Mouse (Mus musculus) CH12.LX (cell line): Measurements from ENCODE around the gene Gm20517. TPM values are rescaled to one million over a fixed set of nuclear protein-coding genes. Genes with fewer than 3 reads are reported as not detected.

ENCODE experiments used
- DNase-seq: peaks from one replicate; pipeline ENCODE4 v3.0.0-alpha.2; 2013; ENCODE audit errors: extremely low read depth
- H3K27ac ChIP-seq: 2 replicates; pipeline ENCODE4 v1.5.1; 2012; ENCODE audit warnings: low read depth, mild to moderate bottlenecking, control low read depth, moderate library complexity; ENCODE audit not compliant: insufficient read depth
- H3K27me3 ChIP-seq: replicated peaks from 2 replicates; pipeline ENCODE3; 2012; ENCODE audit warnings: inconsistent platforms
- H3K36me3 ChIP-seq, 2 experiments: replicated peaks in 1 of 2; 2 replicates each; pipeline versions ENCODE3 to v1.6.1; 2012; ENCODE audit warnings: inconsistent platforms in 1 of 2, low read length in 1 of 2, mild to moderate bottlenecking in 1 of 2, mixed read lengths in 1 of 2, moderate library complexity in 1 of 2; ENCODE audit not compliant: control insufficient read depth in 1 of 2, insufficient read depth in 1 of 2
- H3K4me1 ChIP-seq, 2 experiments: 2 replicates each; pipeline ENCODE4 v1.6.1; 2012; ENCODE audit warnings: inconsistent platforms in 1 of 2, moderate library complexity in 1 of 2; ENCODE audit not compliant: insufficient read depth in 2 of 2, control insufficient read depth in 1 of 2
- H3K4me2 ChIP-seq: 2 replicates; pipeline ENCODE4 v1.6.1; 2012; ENCODE audit warnings: low read depth, mild to moderate bottlenecking, control low read depth; ENCODE audit not compliant: poor library complexity, insufficient read depth, severe bottlenecking
- H3K4me3 ChIP-seq, 3 experiments: fragments of 150-350 bp in 1 of 3; sonication (generic) in 1 of 3; replicated peaks in 1 of 3; 2 replicates each; pipeline versions ENCODE3 to v1.5.1; 2011 to 2012; ENCODE audit warnings: low read depth in 2 of 3, low read length in 2 of 3, mild to moderate bottlenecking in 2 of 3, moderate library complexity in 2 of 3, control low read depth in 1 of 3, improper control_type of control experiment in 1 of 3, inconsistent platforms in 1 of 3, mixed read lengths in 1 of 3; ENCODE audit not compliant: poor library complexity in 1 of 3
- H3K79me2 ChIP-seq: replicated peaks from 2 replicates; pipeline ENCODE4 v1.6.1; 2012; ENCODE audit warnings: mild to moderate bottlenecking, moderate library complexity; ENCODE audit not compliant: control insufficient read depth, poor library complexity, insufficient read depth, severe bottlenecking; ENCODE audit errors: extremely low read depth
- H3K9ac ChIP-seq: 2 replicates; pipeline ENCODE4 v1.6.1; 2012; ENCODE audit warnings: low read depth, mild to moderate bottlenecking, control low read depth, moderate library complexity; ENCODE audit not compliant: insufficient read depth
- H3K9me3 ChIP-seq: replicated peaks from 2 replicates; pipeline ENCODE3; 2012; ENCODE audit warnings: low read length, inconsistent platforms, mixed read lengths
- BHLHE40 ChIP-seq: IDR thresholded peaks from 2 replicates; pipeline ENCODE4 v1.6.1; 2011; ENCODE audit warnings: mild to moderate bottlenecking, low read depth, low read length, improper control_type of control experiment
- CHD1 ChIP-seq: IDR thresholded peaks from 2 replicates; pipeline ENCODE4 v1.6.1; 2012; ENCODE audit warnings: low read depth, low read length, improper control_type of control experiment, inconsistent platforms
- CHD2 ChIP-seq: IDR thresholded peaks from 2 replicates; pipeline ENCODE4 v1.6.1; 2011; ENCODE audit warnings: low read length, improper control_type of control experiment
- CTCF ChIP-seq, 2 experiments: IDR thresholded peaks in 1 of 2; conservative IDR thresholded peaks in 1 of 2; 2 replicates each; pipeline ENCODE4 v1.5.1; 2011 to 2012; ENCODE audit warnings: low read depth in 2 of 2, low read length in 2 of 2, improper control_type of control experiment in 1 of 2, inconsistent platforms in 1 of 2, mild to moderate bottlenecking in 1 of 2, moderate library complexity in 1 of 2
- E2F4 ChIP-seq: IDR thresholded peaks from 2 replicates; pipeline ENCODE4 v1.6.1; 2011; ENCODE audit warnings: low read depth, low read length, improper control_type of control experiment; ENCODE audit not compliant: insufficient replicate concordance
- ELF1 ChIP-seq: IDR thresholded peaks from 2 replicates; pipeline ENCODE4 v1.6.1; 2014; ENCODE audit warnings: low read depth, mild to moderate bottlenecking, inconsistent platforms, low read length, improper control_type of control experiment
- EP300 ChIP-seq: IDR thresholded peaks from 2 replicates; pipeline ENCODE4 v1.6.1; 2011; ENCODE audit warnings: low read length, improper control_type of control experiment
- ETS1 ChIP-seq: conservative IDR thresholded peaks from 2 replicates; pipeline ENCODE4 v1.6.1; 2012; ENCODE audit warnings: low read depth, mild to moderate bottlenecking, inconsistent platforms, low read length, improper control_type of control experiment, moderate library complexity
- GABPA ChIP-seq: IDR thresholded peaks from 2 replicates; pipeline ENCODE4 v1.6.1; 2012; ENCODE audit warnings: low read depth, low read length, improper control_type of control experiment, inconsistent platforms; ENCODE audit not compliant: insufficient replicate concordance
- HCFC1 ChIP-seq: IDR thresholded peaks from 2 replicates; pipeline ENCODE4 v1.6.1; 2012; ENCODE audit warnings: low read depth, mild to moderate bottlenecking, inconsistent platforms, low read length, improper control_type of control experiment
- IRF4 ChIP-seq: IDR thresholded peaks from 2 replicates; pipeline ENCODE4 v1.6.1; 2014; ENCODE audit warnings: low read depth, mild to moderate bottlenecking, inconsistent platforms, low read length, improper control_type of control experiment
- JUN ChIP-seq: IDR thresholded peaks from 2 replicates; pipeline ENCODE4 v1.6.1; 2011; ENCODE audit warnings: low read depth, mild to moderate bottlenecking, low read length, improper control_type of control experiment, moderate library complexity; ENCODE audit not compliant: insufficient read depth
- JUND ChIP-seq: conservative IDR thresholded peaks from 2 replicates; pipeline ENCODE4 v1.6.1; 2011; ENCODE audit warnings: low read depth, low read length, improper control_type of control experiment
- KAT2A ChIP-seq: IDR thresholded peaks from 2 replicates; pipeline ENCODE4 v1.6.1; 2012; ENCODE audit warnings: low read length, improper control_type of control experiment, inconsistent platforms; ENCODE audit not compliant: insufficient replicate concordance
- MAFK ChIP-seq: IDR thresholded peaks from 2 replicates; pipeline ENCODE4 v1.6.1; 2011; ENCODE audit warnings: low read length, improper control_type of control experiment; ENCODE audit not compliant: insufficient replicate concordance
- MAX ChIP-seq: IDR thresholded peaks from 2 replicates; pipeline ENCODE4 v1.6.1; 2011; ENCODE audit warnings: low read length, improper control_type of control experiment
- MAZ ChIP-seq: IDR thresholded peaks from 2 replicates; pipeline ENCODE4 v1.6.1; 2012; ENCODE audit warnings: low read depth, mild to moderate bottlenecking, inconsistent platforms, low read length, improper control_type of control experiment, moderate library complexity
- MEF2A ChIP-seq: IDR thresholded peaks from 2 replicates; pipeline ENCODE4 v1.6.1; 2014; ENCODE audit warnings: low read depth, mild to moderate bottlenecking, inconsistent platforms, low read length, improper control_type of control experiment, borderline replicate concordance
- MXI1 ChIP-seq: IDR thresholded peaks from 2 replicates; pipeline ENCODE4 v1.6.1; 2011; ENCODE audit warnings: mild to moderate bottlenecking, low read depth, low read length, improper control_type of control experiment
- MYC ChIP-seq: IDR thresholded peaks from 2 replicates; pipeline ENCODE4 v1.6.1; 2011; ENCODE audit warnings: low read depth, mild to moderate bottlenecking, improper control_type of control experiment, low read length
- NELFE ChIP-seq: IDR thresholded peaks from 2 replicates; pipeline ENCODE4 v1.6.1; 2011; ENCODE audit warnings: low read depth, low read length, improper control_type of control experiment
- NRF1 ChIP-seq: IDR thresholded peaks from 2 replicates; pipeline ENCODE4 v1.6.1; 2014; ENCODE audit warnings: low read depth, mild to moderate bottlenecking, inconsistent platforms, low read length, improper control_type of control experiment, moderate library complexity
- PAX5 ChIP-seq: IDR thresholded peaks from 2 replicates; pipeline ENCODE4 v1.6.1; 2012; ENCODE audit warnings: low read length, inconsistent platforms, mixed read lengths
- POLR2A ChIP-seq: IDR thresholded peaks from 2 replicates; pipeline ENCODE4 v1.6.1; 2011; ENCODE audit warnings: low read depth, mild to moderate bottlenecking, improper control_type of control experiment, low read length
- POLR2AphosphoS2 ChIP-seq: IDR thresholded peaks from 2 replicates; pipeline ENCODE4 v1.6.1; 2011; ENCODE audit warnings: low read depth, low read length, improper control_type of control experiment
- RAD21 ChIP-seq: IDR thresholded peaks from 2 replicates; pipeline ENCODE4 v1.6.1; 2011; ENCODE audit warnings: low read depth, mild to moderate bottlenecking, low read length, improper control_type of control experiment, moderate library complexity
- SIN3A ChIP-seq: IDR thresholded peaks from 2 replicates; pipeline ENCODE4 v1.6.1; 2012; ENCODE audit warnings: low read length, improper control_type of control experiment, inconsistent platforms
- SMC3 ChIP-seq: IDR thresholded peaks from 2 replicates; pipeline ENCODE4 v1.6.1; 2011; ENCODE audit warnings: low read depth, low read length, improper control_type of control experiment
- TBP ChIP-seq: conservative IDR thresholded peaks from 2 replicates; pipeline ENCODE4 v1.6.1; 2011; ENCODE audit warnings: low read depth, low read length, improper control_type of control experiment
- TCF12 ChIP-seq: IDR thresholded peaks from 2 replicates; pipeline ENCODE4 v1.6.1; 2014; ENCODE audit warnings: low read depth, mild to moderate bottlenecking, inconsistent platforms, low read length, improper control_type of control experiment
- UBTF ChIP-seq: IDR thresholded peaks from 2 replicates; pipeline ENCODE4 v1.6.1; 2012; ENCODE audit warnings: low read depth, mild to moderate bottlenecking, inconsistent platforms, low read length, improper control_type of control experiment, moderate library complexity
- USF1 ChIP-seq: IDR thresholded peaks from 2 replicates; pipeline ENCODE4 v1.6.1; 2014; ENCODE audit warnings: low read depth, mild to moderate bottlenecking, inconsistent platforms, low read length, improper control_type of control experiment
- USF2 ChIP-seq: conservative IDR thresholded peaks from 2 replicates; pipeline ENCODE4 v1.6.1; 2011; ENCODE audit warnings: low read depth, low read length, improper control_type of control experiment
- ZC3H11A ChIP-seq: IDR thresholded peaks from 2 replicates; pipeline ENCODE4 v1.6.1; 2012; ENCODE audit warnings: low read depth, mild to moderate bottlenecking, inconsistent platforms, low read length, improper control_type of control experiment
- ZKSCAN1 ChIP-seq: IDR thresholded peaks from 2 replicates; pipeline ENCODE4 v1.6.1; 2012; ENCODE audit warnings: low read depth, inconsistent platforms, low read length, improper control_type of control experiment, borderline replicate concordance
- ZMIZ1 ChIP-seq: IDR thresholded peaks from 2 replicates; pipeline ENCODE4 v1.6.1; 2012; ENCODE audit warnings: low read depth, mild to moderate bottlenecking, inconsistent platforms, low read length, improper control_type of control experiment
- ZNF384 ChIP-seq: IDR thresholded peaks from 2 replicates; pipeline ENCODE4 v1.6.1; 2012; ENCODE audit warnings: low read depth, low read length, improper control_type of control experiment, inconsistent platforms
- dilution Hi-C: fragments of 300-500 bp; cut with MboI; formaldehyde crosslinking; loops from 2 replicates; pipeline ENCODE4 v1.14.3; 2020; ENCODE audit warnings: low sequenced_read_pairs; ENCODE audit not compliant: extremely low pct_unique_long_range_greater_than_20kb, extremely low pct_ligation_motif_present
- in situ Hi-C: fragments of 300-500 bp; cut with MboI; formaldehyde crosslinking; loops from 3 replicates; pipeline ENCODE4 v1.14.3; 2019; ENCODE audit warnings: low sequenced_read_pairs, low pct_ligation_motif_present, low pct_unique_long_range_greater_than_20kb, mixed read lengths
- polyA plus RNA-seq: library from polyadenylated mRNA; unstranded; fragments of >175 nt; gene quantifications from 2 replicates; pipeline ENCODE4 v1.2.1, GENCODE M21; 2012; ENCODE audit warnings: low read depth; ENCODE audit not compliant: insufficient read length
- total RNA-seq, 2 experiments: library from RNA; depleted of rRNA; stranded (reverse); fragments of 300-350 nt in 1 of 2; fragments of >200 nt in 1 of 2; gene quantifications; 2 replicates each; pipeline ENCODE4 v1.2.3; 2012 to 2014

Gene Gm20517
- 1.7 and 1.8 TPM in 2 replicates for total RNA-seq (2012; rRNA removed)
- total RNA-seq (2014; rRNA removed): 1.8 and 2.5 TPM in 2 replicates
- 1.1 and 2.6 TPM in 2 replicates for polyA plus RNA-seq

DNA sequence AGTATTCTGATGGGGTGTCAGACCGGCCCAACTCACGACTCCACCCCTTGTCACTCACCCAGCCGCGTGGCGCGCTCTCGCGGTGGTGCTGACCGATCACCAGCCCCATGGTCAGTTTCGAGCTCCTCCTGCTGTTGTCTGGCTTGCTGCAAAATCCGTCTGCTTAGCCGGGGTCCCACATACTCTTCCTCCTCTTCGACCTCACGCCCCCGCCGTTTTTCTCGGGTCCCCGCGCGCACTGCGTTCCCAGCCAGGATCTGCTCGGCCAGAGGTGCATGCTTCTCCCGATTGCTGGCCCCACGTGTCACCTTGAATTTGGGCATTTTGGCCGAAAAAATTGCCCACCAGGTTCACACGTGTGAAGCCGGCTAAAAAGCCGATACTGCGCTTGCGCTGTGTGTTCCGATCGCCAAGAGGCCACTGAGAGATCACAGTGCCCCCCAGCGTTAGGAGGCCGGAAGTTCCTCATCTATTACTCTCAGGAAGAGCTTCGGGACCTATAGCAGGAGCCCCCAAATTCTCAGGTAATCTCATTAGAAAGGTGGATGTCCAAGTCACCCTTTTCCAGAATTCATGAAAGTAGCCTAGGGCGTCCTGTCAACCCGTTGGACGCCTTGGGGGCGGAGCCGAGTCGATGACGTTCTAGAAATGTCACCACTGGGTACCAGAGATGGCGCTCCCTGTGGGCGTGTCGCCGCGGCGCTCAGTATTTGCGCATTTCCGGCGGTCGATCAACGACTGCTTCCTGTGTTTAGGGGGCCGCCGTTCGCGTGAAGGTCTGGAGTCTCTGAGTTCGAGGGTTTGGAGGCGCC lies at the start of gene Gm20517, which contains the start of the genes Bysl and Med20:
TSS of gene Gm20517 (plus strand) at position 741 of the 812 bp plus-strand sequence.
TSS of gene Bysl (minus strand) at position 644 of the 812 bp plus-strand sequence.
TSS of gene Med20 (plus strand) at position 734 of the 812 bp plus-strand sequence.
- no peaks in the 10 kb centered on the region for H3K27me3 ChIP-seq
- peak within 1 kb of the TSS; percentile 72 for H3K4me2 ChIP-seq
- H3K79me2 ChIP-seq: peaks cover 70% of the 10 kb centered on the region
- dilution Hi-C loops: no loop called here
- peak within 1 kb of the TSS; percentile 89 for H3K9ac ChIP-seq
- peak within 1 kb of the TSS; percentile 79 to 100 (median 96) for H3K4me3 ChIP-seq
- H3K36me3 ChIP-seq: peaks cover 44 to 69% of the 10 kb centered on the region in 2 experiments
- H3K9me3 ChIP-seq: no peaks in the 10 kb centered on the region
- no peak for TF ChIP-seq E2F4
- peak; percentile 72; the same call in 1 of the 2 replicates for TF ChIP-seq MAZ
- TF ChIP-seq NRF1: peak; percentile 86
- no peak; the same call in 1 of the 2 replicates for TF ChIP-seq RAD21
- no peak for TF ChIP-seq EP300
- peak; percentile 76; the same call in 1 of the 2 replicates for TF ChIP-seq NELFE
- peak; percentile 100 for TF ChIP-seq MXI1
- no peak; the same call in 1 of the 2 replicates for TF ChIP-seq ZKSCAN1
- peak; percentile 75; the same call in 1 of the 2 replicates for TF ChIP-seq GABPA
- peak; percentile 49; the same call in 1 of the 2 replicates for TF ChIP-seq IRF4
- TF ChIP-seq ETS1: peak; percentile 42; the same call in 1 of the 2 replicates
- TF ChIP-seq POLR2AphosphoS2: peak; percentile 44; the same call in 1 of the 2 replicates
- TF ChIP-seq BHLHE40: peak; percentile 57
- TF ChIP-seq KAT2A: peak; percentile 89; the same call in 1 of the 2 replicates
- TF ChIP-seq ELF1: peak; percentile 82
- TF ChIP-seq TCF12: peak; percentile 76
- TF ChIP-seq SMC3: no peak
- no peak for TF ChIP-seq CHD1
- TF ChIP-seq SIN3A: peak; percentile 96
- TF ChIP-seq UBTF: no peak
- no peak for TF ChIP-seq ZC3H11A
- no peak for TF ChIP-seq JUN
- TF ChIP-seq JUND: no peak
- TF ChIP-seq MAX: peak; percentile 90
- peak; percentile 93 for TF ChIP-seq HCFC1
- TF ChIP-seq MAFK: no peak
- peak; percentile 94 for TF ChIP-seq MYC
- TF ChIP-seq USF2: no peak
- no peak for TF ChIP-seq USF1
- TF ChIP-seq CTCF (conservative IDR thresholded peaks at IDR 0.05 in 1 of 2, IDR thresholded peaks at IDR 0.05 in 1 of 2; ENCODE audit: low read depth in 2 of 2, low read length in 2 of 2): peak; percentile 84 to 85
- no peak; the same call in 1 of the 2 replicates for TF ChIP-seq ZNF384
- no peak for TF ChIP-seq PAX5
- peak; percentile 73; the same call in 1 of the 2 replicates for TF ChIP-seq CHD2
- 0 out of 2 replicates have a peak, but pooled peaks have one; percentile 66 for TF ChIP-seq TBP
- 0 out of 2 replicates have a peak, but pooled peaks have one; percentile 58 for TF ChIP-seq MEF2A
- peak; percentile 87 for TF ChIP-seq ZMIZ1
- peak; percentile 76 for TF ChIP-seq POLR2A
- in situ Hi-C loops: loop anchor here (5.0 to 25.0 kb wide), 2 partner anchors 76 to 224 kb away; partner anchors contain the start of genes Frs3, Guca1b and Tomm6
- peak; percentile 96 for DNase-seq
- peaks cover 10 to 32% of the 10 kb centered on the region in 2 experiments for H3K4me1 ChIP-seq
- H3K27ac ChIP-seq: peak within 1 kb of the TSS; percentile 65
